Mouse (Mus musculus): ENCODE results near the gene Atp8b3.
A peak's percentile ranks its signal among the peaks of the same experiment; 100 is the strongest.

Gene Atp8b3

DNA sequence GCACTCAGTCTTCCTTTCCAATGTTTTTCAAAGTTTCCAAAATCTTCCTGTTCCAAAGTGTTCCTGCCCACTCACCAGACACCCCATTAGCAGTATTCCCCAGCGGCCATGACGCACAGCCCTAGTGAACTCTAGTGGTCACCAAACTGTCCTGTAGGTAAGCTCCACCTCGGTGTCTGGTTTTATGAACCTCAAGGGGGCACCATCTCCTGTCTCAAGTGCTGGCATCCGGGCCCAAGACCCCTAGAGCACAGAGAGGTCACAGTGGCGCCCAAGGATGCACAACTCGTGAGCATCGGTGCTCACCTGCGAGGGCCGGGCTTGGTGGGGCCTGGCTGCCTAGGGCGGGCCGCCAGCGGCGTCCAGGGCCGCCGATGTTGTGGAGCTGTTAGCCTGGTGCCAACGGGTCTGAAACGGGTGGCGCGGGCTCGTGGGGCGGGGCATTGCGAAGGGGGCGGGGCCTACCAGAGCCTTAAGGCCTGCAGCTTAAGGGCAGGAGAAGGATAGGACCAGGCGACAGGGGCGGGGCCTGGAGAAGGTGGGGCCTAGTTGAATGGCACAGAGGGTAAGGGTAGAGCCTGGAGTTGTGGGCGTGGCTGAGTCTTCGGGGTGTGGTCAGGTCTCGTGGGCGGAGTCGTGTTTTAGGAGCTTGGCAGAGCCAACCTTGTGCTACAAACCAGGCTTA, at the start of gene Atp8b3:
Gene Atp8b3, minus strand, starts transcription at position 415 of the 685 bp plus-strand sequence.
- DNase-seq (ENCODE audit: low read depth in 1 of 2, low spot score in 2 of 2): peak; percentile 75 to 87

DNA sequence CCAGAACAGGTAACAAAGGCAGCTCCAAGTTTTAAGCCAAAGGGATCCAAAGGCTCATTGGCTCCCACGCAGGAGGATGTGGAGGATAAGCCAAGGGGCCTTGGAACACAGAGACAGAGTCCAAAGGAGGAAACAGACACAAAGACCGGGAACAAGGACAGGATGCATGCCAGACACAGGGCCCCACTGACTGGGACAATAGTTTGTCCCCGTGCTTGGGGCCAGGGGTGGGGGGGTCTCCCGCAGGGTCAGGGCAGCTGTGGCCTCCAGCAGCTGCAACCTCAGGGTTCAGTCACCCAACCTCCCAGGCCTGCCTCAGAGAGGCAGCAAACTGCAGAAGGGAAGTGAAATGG, 48.4 kb upstream of the Atp8b3 start:
- DNase-seq (ENCODE audit: low read depth in 1 of 2, low spot score in 2 of 2): no peak

DNA sequence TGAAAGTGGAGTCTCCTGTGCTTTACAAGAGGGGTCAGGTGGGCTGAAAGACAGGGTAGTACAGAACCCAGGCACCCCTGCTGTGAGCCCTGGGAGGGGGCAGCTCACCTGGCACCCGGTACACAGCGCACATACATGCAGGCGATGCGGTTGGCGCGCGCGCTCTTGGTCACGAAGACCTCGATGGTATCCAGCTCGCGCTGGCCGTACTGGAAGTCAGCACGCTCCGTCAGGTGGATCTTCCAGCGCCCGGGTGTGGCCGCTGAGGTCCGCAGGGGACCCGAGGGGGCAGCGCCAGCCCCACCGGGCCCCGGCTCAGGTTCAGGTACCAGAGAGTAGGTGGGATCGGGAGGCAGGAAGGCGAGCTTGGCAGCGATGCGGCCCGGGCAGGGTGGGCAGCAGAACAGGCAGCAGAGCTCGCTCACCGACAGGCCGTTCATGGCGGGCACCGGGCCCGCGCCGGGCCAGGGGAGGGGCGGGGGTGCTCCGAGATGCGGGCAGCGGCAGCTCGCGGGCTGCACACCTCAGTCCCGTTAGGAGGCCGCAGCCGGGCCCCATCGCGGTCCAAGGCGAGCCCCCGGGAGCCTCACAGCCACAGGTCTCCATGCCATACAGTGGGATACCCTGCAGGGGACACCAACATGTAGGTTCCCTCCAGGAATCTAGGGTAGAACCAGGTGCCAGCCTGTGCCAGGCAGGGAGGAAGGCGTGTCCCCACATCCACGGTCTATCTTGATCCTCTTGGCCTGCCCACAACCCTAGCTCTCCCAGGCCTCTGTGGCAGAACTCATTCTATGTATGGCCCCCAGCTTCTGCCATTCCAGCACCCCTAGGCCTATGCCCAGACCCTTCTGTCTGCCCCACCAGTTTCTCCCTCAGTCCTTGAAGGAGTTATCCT, 47.7 kb upstream of the Atp8b3 start:
- DNase-seq (ENCODE audit: low read depth in 1 of 2, low spot score in 2 of 2): no peak

DNA sequence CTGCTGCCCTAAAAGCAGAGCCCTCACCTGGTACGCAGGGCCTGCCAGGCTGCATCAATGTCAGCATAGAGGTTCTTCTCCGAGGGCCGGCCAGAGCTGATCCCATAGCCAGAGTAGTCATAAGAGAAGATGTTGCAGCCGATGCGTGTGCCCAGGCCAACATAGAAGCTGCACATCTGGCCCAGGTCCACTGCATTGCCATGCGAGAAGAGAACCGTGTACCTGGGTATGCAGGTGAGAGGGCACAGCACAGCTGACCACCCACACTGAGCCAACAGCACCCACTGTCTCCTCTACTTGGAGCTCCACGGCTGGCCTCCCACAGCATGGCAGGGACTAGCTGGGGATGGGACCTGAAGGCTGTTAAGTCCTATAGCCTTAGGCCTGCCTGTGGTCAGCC, 46.7 kb upstream of the Atp8b3 start:
- DNase-seq (ENCODE audit: low read depth in 1 of 2, low spot score in 2 of 2): no peak

DNA sequence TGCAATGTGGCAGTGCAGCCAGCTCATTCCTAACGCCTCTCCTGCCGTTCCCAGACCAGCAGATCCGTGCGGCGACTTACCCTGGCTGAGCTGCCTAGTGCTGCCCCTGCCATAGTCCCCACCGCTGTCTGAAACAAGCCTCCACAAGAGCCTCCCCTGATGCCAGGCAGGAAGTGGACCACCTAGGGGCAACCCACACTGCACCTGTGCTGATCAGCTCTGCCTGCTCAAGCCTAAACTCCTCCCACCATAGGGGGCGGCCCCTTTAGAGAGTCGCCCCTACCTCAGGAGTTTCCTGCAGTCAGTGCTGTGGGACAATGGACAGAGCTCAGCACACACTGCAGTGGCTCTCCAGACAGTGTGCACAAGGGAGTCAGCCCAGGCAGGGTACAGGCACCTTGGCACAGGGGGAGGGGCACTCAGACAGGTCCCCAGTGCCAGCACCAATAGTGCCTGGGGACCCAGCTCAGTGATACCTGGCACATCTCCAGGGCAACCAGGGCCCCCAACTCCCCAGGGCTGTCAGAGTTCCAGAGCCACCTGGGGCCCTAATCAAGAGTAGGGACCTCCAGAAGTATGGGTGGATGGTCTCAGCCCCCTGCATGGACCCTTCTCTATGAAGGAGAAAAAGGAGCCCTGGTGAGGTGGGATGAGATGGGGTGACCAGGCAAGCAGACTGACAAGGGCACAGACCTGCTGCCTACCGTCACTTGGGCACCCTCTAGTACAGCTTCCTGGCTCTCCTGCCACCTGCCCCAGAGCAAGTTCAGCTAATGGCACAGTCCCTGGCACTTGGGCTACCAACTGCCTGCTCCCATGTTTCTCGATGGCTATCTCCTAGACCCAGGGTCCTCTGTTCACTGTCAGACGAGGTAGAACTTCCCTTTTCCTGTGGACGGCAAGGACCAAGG, 46.0 kb upstream of the Atp8b3 start:
- DNase-seq (ENCODE audit: low read depth in 1 of 2, low spot score in 2 of 2): no peak

DNA sequence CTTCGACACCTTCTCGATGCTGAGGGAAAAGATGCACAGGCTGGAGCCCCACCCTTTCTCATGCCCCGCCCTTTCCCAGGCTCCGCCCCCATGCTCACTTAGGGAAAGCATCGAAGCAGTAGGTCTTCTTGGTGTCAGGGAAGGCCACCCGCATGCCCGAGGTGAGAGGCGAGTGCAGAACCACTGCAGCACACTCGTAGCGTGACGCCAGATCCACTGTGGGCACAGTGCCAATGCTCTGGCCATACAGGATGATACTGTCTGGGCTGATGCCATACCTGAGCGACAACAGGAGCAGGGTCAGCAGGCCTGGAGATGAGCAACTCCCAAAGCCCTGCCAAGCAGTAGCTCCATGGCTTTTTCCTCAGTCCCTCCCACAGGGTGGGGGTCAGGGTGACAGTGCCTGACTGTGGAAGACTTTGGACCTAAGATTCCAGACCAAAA, 45.1 kb upstream of the Atp8b3 start:
- DNase-seq (ENCODE audit: low read depth in 1 of 2, low spot score in 2 of 2): no peak

DNA sequence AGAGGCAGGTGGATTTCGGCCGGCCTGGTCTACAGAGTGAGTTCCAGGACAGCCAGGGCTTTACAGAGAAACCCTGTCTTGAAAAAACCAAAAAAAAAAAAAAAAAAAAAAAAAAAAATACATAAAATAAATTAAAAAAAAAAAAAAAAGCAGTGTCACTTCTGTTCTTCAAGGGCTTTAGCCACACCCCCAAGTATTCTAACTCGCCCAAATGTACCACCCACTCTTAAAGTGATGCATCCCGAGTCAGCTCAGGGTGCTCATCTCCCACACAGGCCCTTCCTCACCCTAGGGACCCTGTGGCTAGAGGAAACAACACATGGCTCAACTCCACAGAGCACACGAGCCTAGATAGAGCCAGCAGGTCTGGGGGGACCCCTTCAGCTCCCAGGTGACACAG, 44.1 kb upstream of the Atp8b3 start:
- no peak for DNase-seq (ENCODE audit: low read depth in 1 of 2, low spot score in 2 of 2)

DNA sequence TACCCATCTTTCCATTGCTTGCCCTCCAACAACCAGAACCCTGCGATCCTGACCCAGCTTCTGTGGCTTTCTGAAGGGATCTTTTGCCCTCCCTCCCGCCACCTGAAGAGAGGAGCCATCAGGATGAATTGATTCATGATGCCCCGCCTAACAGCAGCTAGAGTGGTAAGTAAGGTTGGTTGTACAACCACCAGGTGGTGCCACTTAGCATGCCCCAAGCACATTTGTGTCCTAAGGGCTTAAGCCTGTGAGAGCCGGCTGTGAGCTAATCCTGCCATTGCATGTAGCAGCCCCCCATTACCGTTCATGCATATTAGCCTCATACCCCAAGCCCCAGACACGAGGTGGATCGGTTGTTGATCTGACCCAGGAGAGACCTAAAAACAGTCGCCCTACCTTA, 40.0 kb upstream of the Atp8b3 start:
- peak in 1 of 2 experiments; percentile 36 for DNase-seq (ENCODE audit: low read depth in 1 of 2, low spot score in 2 of 2)

DNA sequence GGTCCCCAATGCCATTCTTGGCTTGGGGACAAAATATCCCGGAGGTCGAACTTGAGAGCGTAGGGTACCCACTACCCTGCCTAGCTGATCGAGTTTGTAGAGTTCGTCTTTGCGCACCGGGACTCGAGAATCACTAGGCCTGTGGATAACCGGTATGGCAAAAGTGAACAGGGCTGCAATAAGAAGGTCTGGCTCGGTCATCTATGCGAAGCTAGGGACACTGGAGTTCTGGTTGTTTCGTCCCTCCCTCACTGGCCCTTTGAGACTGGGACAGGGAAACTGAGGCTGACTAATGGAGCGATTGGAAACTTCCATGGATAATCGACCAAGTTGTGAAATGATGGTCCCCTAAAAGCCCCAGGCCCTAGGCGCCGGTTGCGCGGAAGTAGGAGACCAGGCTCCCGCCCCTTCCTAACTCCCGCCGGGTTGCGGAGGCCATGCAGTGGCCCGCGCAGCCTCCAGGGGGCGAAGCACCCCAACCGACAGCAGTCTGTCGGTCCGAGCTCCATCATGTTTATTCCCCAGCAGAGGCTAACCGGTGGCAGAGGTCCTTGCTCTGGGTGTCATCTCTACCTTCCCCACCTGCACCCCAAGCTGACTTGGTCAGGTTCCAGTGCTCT, 39.3 kb upstream of the Atp8b3 start:
- peak in 1 of 2 experiments; percentile 79 for DNase-seq (ENCODE audit: low read depth in 1 of 2, low spot score in 2 of 2)

DNA sequence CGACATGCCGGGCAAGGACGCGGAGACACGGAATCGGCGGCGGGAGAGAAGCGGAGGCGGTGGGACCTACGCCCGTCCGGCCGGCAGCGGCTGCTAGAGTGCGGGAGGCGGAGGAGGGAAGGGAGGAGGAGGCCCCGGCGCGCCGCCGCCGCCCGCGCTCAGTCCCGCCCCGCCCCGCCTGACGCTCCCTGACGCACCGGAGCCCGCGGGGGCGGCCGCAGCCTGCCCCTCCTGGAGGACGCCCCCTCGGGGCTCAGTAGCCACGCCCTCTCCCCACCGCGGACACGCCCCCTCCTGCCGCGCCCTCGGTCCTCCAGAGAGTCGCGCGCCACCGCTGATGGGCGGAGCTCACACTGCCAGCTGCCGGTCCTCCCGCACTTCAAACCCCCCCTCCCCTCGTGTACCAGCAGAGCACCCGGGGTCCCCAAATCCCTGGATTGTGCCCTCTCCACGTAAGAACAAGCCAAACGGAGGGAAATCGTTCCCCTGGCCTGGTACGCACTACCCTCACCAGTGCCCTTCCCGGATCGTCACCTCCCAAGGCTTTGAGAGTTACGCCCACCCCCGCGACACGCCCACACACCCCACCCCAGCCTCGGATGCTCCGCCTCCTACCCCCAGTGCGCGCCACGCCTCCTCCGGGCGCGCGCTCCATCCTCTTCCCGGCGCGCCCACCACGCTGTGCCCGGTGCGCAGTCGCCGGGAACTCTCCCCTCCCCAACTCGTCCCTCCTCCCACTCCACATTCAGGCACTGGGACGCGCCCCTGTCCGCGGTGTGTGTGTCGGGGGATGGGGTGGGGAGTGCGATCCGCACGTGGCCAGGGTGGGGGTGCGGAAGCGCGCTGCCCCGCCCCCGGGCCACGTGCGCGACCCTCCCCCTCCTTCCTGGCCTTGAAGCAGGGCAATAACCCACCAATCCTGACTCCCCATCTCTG, 38.5 kb upstream of the Atp8b3 start, which contains the start of gene Klf16:
Gene Klf16, minus strand, starts transcription at position 127 of the 936 bp plus-strand sequence.
- peak; percentile 89 to 98 for DNase-seq (ENCODE audit: low read depth in 1 of 2, low spot score in 2 of 2)

DNA sequence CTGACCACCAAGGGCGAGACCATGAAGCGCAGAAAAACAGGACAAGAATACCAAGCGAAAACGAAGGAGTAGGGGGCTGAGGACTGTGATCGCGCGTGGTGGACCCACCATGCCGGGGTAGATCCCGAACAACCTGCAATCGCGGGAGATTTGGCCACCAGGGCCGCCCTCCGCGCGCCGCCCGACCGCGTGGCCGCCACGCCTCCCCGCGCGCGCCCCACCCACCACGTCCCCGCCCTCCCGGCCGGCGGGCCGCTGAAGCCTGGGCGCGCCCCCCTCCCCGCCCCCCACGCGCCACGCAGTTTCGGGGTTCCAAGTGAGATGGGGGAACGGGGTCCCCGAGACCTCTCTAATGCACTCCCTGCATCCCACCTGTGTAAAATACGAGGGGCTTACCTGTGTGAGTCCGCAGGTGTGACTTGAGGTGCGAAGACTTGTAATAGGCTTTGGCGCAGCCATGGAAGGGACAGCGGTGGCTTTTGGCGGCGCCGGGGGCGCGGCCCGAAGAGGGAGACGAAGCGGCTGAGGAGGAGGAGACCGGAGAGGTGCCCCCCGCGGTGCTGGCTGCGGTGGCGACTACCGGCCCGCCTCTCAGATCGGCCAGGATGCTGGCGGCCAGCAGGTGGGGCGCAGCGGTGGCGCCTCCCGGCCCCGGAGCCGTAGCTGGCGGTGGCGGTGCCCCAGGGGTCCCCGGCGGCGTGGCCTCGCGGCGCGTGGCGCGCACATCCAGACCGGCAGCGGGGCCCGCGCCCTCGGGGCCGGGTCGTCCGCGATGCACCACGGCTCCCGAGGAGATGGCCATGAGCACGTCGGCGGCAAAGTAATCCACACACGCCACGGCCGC, 37.6 kb upstream of the Atp8b3 start:
- peak in 1 of 2 experiments; percentile 43 for DNase-seq (ENCODE audit: low read depth in 1 of 2, low spot score in 2 of 2)

DNA sequence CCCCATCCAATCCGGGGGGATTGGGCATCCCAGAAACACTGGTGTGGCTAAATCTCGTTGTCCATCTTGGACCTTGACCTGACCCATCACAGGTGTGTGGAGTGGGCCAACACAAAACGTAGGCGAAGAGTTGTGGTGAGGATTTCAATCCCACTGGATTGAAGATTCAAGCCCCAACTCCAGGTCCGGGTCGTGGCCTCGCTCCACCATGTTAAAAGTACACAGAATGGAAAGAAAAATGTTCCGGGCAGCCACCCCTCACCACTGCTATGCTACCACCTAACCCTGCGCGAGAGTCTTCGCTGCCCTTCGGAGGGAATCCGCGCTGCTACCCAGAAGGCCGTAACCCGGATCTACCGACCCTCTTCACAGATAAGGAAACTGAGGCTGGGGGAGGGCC, 37.0 kb upstream of the Atp8b3 start:
- no peak for DNase-seq (ENCODE audit: low read depth in 1 of 2, low spot score in 2 of 2)

DNA sequence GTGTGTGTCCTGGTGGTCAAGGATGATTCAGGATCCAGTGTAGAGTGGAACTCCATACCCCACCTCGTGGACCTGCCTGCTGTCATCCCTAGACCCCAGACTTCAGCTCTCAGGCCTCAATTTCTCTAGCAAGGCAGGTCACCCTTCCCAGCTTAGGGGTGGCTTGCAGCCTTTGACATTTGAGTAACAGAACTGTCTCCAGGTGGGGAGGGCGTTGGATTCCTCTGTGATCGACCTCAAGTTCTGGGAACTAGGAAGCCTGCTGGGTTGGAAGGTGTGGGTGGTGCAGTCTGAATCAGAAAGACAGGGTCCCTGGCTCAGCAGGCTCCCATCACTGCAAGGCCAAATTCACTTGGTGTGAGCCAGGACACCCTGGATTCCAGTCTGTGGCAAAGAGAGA, 36.0 kb upstream of the Atp8b3 start:
- no peak for DNase-seq (ENCODE audit: low read depth in 1 of 2, low spot score in 2 of 2)

DNA sequence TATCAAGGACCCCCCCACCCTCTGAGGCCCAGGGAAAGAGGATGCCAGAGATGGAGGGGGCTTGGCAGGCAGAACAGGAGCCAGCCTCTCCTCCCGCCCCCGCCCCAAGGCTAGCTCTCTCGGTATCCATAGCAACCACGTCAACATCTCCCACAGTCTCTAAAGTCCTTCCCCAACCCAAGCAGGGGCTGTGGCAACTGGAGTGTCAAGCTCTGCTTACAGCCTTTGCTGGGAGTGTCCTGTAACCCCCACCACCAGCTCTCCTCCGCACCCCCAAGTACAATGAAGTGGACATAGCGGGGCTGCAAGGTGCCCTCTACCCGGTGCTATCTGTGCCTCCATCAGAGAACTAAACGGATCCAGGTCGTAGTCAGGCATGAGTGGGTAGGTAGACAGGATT, 35.0 kb upstream of the Atp8b3 start:
- no peak for DNase-seq (ENCODE audit: low read depth in 1 of 2, low spot score in 2 of 2)

DNA sequence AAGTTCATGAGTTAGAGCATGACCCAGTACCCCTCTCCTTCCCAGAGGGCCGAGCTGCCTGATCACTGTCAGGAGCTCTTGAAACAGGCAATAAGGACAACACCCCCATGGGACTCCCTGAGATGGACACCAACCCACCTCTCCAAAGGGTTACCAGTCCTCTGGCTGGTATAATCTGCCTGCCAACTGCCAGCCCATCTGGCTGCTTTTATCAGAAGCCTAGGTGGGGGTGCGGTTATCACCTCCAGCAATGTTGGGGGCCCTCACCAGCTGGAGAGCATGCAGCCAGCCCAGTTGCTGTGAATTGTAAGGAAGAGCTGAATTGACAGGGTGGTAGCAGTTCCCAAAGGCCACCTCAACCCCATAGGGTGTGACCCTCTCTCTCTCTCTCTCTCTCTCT, 33.6 kb upstream of the Atp8b3 start:
- DNase-seq (ENCODE audit: low read depth in 1 of 2, low spot score in 2 of 2): no peak

DNA sequence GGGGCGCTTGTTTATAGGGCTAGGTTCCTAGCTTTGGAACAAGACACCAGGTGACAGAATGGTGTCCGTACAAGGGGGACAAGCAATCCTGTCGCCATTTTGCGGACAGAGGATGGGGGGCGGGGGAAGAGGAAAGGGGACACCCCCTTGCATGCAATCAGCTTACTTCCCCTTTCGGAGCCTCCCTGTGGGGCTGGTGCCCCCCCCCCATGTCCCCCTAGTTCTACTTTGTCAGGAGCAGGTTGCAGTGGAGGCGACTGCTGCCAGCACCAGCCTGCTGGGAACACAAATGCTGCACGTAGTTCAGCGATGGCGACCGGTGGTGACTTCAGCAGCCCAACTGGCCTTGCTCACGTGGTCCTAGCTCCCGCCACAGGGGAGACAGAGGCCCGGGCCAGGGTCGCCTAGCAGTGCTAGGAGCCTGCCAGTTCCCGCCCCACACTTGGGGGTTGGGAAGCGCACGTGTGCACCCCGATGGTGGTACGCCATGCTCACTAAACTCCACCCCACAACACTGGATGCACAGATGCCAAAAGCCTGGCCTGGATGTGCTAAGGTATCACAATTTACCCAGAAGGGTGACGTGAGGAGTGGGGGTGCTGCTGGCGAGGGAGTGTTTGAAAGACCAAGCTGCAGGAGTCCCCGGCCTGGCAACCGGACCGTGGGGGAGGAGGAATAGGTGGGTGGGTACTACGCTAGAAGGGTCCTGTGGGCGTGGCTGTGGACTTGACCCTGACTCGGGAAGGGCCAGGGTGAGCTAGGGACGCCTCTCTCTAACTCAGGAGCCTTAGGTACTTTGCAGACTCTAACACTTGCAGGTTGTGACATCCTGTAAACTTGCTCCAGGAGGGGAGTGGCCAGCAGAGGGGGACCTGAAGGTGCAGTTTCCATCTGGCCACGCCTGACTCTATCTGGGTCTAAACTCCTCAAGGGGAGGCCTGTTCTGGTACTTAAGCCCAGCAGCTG, 32.2 kb upstream of the Atp8b3 start:
- no peak for DNase-seq (ENCODE audit: low read depth in 1 of 2, low spot score in 2 of 2)

DNA sequence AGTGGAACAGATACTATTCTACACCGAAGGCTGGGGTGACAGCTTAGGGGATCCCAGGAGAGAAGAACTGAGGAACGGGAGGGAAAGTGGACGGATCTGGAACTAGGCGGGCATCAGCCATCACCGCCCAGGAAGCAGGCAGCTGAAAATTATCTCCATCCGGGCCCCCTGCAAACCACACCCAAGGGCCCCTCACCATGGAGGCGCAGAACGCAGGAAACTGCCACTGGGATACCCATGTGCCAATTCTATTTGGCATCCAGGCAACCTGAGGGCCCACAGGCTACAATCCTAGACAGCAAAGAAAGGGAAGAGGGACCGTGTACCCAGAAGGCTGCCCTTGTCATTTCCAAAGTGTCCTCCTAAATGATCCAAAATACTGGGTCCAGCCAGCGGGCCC, 31.5 kb upstream of the Atp8b3 start:
- no peak for DNase-seq (ENCODE audit: low read depth in 1 of 2, low spot score in 2 of 2)

DNA sequence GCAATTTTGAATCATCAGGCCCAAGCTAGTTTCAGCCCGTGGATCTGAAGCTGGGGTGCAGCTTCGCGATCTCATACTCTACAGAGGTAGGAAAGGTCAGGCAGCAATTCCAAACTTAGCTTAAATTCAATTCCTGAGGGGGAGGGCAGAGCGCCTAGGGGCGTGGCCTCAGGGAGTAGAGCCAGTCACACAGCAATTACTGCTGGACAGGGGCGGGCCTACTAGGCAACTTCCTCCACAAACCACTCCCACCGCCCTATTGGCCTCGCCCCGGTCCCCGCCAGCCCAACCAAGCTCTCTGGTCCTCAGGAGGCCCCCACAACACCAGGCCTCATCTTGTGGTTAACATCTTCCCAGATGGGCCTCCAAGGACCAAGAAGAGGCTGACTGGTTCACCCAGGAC, 30.7 kb upstream of the Atp8b3 start:
- peak in 1 of 2 experiments; percentile 68 for DNase-seq (ENCODE audit: low read depth in 1 of 2, low spot score in 2 of 2)
